Mouse (Mus musculus): Measurements from ENCODE around the gene Dusp7. TPM values are rescaled to one million over a fixed set of nuclear protein-coding genes. Genes with fewer than 3 reads are reported as not detected.

Gene Dusp7
- 29.1 and 69.8 TPM in 2 replicates for polyA plus RNA-seq (2012; rRNA removed)

GRCm38 (mm10) chr9:106368112-106368717 lies at the start of gene Dusp7:
Gene Dusp7, plus strand, starts transcription at chr9:106368632.

Other genes starting within 250 kb of the Dusp7 start
- 1.5 and 1.7 TPM in 2 replicates for gene Glyctk, start 210.5 kb upstream of the Dusp7 start, polyA plus RNA-seq (2012; rRNA removed)
- gene Wdr82, start 197.7 kb upstream of the Dusp7 start, polyA plus RNA-seq (2012; rRNA removed) = 111 and 140 TPM in 2 replicates
- 57.3 and 73.9 TPM in 2 replicates for gene Ppm1m, start 168.9 kb upstream of the Dusp7 start, polyA plus RNA-seq (2012; rRNA removed)
- gene Twf2, start 165.5 kb upstream of the Dusp7 start, polyA plus RNA-seq (2012; rRNA removed) = 34.1 and 51.3 TPM in 2 replicates
- 0.10 and 0.17 TPM in 2 replicates for gene Tlr9, start 146.0 kb upstream of the Dusp7 start, polyA plus RNA-seq (2012; rRNA removed)
- gene Alas1, start 120.0 kb upstream of the Dusp7 start, polyA plus RNA-seq (2012; rRNA removed) = 63.8 and 68.5 TPM in 2 replicates
- gene Poc1a, start 87.6 kb upstream of the Dusp7 start, polyA plus RNA-seq (2012; rRNA removed) = 22.6 and 28.3 TPM in 2 replicates
- 1,012 and 1,237 TPM in 2 replicates for gene Rpl29, start 60.8 kb downstream of the Dusp7 start, polyA plus RNA-seq (2012; rRNA removed)
- 25.4 and 29.4 TPM in 2 replicates for gene Acy1, start 69.7 kb downstream of the Dusp7 start, polyA plus RNA-seq (2012; rRNA removed)
- gene Abhd14b, start 78.8 kb downstream of the Dusp7 start, polyA plus RNA-seq (2012; rRNA removed) = 4.7 and 12.0 TPM in 2 replicates
- gene Abhd14a, start 79.0 kb downstream of the Dusp7 start, polyA plus RNA-seq (2012; rRNA removed) = 34.1 and 40.0 TPM in 2 replicates
- gene Pcbp4, start 84.7 kb downstream of the Dusp7 start, polyA plus RNA-seq (2012; rRNA removed) = 401 and 467 TPM in 2 replicates
- gene Gpr62, start 97.3 kb downstream of the Dusp7 start, polyA plus RNA-seq (2012; rRNA removed) = 0.06 and 0.11 TPM in 2 replicates
- gene Rrp9, start 107.3 kb downstream of the Dusp7 start, polyA plus RNA-seq (2012; rRNA removed) = 41.6 and 78.4 TPM in 2 replicates
- 1.5 and 2.2 TPM in 2 replicates for gene Parp3, start 108.3 kb downstream of the Dusp7 start, polyA plus RNA-seq (2012; rRNA removed)
- not detected in 2 replicates for gene Iqcf1, start 131.3 kb downstream of the Dusp7 start, polyA plus RNA-seq (2012; rRNA removed)
- not detected in 2 replicates for gene Iqcf5, start 145.9 kb downstream of the Dusp7 start, polyA plus RNA-seq (2012; rRNA removed)
- not detected in 2 replicates for gene Iqcf3, start 193.0 kb downstream of the Dusp7 start, polyA plus RNA-seq (2012; rRNA removed)
- not detected in 2 replicates for gene Iqcf4, start 202.4 kb downstream of the Dusp7 start, polyA plus RNA-seq (2012; rRNA removed)

Measured in central nervous system, embryonic 11.5 days (tissue).